Mouse (Mus musculus) layer of hippocampus, adult 2 months (tissue): Measurements from ENCODE around the gene Irak4. TPM values are rescaled to one million over a fixed set of nuclear protein-coding genes. Genes with fewer than 3 reads are reported as not detected.

Experiments used
- DNase-seq, 2 experiments: peaks; one replicate each; pipeline ENCODE4 v3.0.0; 2022; ENCODE audit warnings: low spot score in 2 of 2
- H3K27ac ChIP-seq: fragments of 200-600 bp; 2 replicates; pipeline ENCODE4 v1.8.1; 2022
- H3K4me3 ChIP-seq: fragments of 200-600 bp; 2 replicates; pipeline ENCODE4 v1.8.1; 2022; ENCODE audit warnings: mild to moderate bottlenecking
- CTCF ChIP-seq: fragments of 200-600 bp; conservative IDR thresholded peaks from 2 replicates; pipeline ENCODE4 v1.8.1; 2022; ENCODE audit warnings: antibody characterized with exemption, mild to moderate bottlenecking, moderate library complexity
- total RNA-seq, 2 experiments: library from RNA; stranded (reverse); gene quantifications; 2 replicates each; pipeline ENCODE4 v1.2.3; 2021

Gene Irak4
- total RNA-seq, 2 experiments from 2014 or later, result 1.8 to 3.4 TPM

- H3K4me3 ChIP-seq, result no peak overlapping the region
- no peak for TF ChIP-seq CTCF
- H3K27ac ChIP-seq, result no peak overlapping the region
- DNase-seq, result no peak
Measured at GRCm38 (mm10) chr15:94535521-94535920, 7.9 kb upstream of the Irak4 start.

DNA sequence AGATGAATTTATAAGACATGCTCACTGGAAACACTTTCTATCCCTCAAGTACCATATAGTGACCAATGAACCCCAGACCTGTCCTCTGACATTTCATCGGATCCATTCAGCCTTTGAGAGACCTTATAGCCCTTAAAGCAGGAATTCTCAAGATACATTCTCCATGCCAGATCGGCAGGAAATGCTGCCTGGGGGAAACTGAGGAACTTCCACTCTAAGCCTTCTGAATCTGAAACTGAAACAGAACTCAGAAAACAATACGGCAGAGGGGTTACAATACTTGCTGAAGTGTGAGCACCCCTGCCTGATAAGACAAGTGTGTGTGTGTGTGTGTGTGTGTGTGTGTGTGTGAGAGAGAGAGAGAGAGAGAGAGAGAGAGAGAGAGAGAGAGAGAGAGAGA, 4.1 kb upstream of the Irak4 start:
- no peak for DNase-seq
- no peak for TF ChIP-seq CTCF
- H3K4me3 ChIP-seq, result no peak overlapping the region
- no peak overlapping the region for H3K27ac ChIP-seq

GRCm38 (mm10) chr15:94542567-94543408, 655 bp upstream of the Irak4 start:
- no peak for DNase-seq
- Histone ChIP-seq H3K27ac (peak overlapping the region; percentile 94), H3K4me3 (peak overlapping the region; percentile 81)
- no peak for TF ChIP-seq CTCF

DNA sequence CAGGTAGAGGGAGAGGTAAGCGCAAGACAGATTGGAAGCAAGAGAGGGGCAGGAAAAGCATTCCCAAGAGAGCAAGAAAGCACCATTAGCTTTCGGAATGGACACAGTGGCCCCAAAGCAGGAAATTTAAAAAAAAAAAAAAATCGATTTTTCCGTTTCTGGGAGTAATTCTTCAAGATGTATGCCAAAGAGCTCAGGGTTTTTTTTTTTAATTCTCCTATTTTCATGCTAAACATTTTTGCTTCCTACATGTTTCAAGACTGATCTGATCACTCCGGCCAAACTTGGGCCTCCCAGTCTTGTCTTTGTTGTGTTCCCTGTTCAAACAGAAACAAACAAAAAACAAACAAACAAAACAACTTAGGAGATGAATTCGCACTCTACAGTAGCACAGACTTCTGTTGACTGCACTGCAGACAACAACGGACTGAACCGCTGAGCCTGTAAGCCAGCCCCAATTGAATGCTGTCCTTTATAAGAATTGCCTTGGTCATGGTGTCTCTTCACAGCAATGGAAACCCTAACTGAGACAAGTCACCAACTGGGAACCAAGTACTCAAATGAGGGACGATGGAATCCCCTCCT, 701 bp downstream of the Irak4 start:
- TF ChIP-seq CTCF, result no peak
- peak overlapping the region; percentile 94 for H3K27ac ChIP-seq

DNA sequence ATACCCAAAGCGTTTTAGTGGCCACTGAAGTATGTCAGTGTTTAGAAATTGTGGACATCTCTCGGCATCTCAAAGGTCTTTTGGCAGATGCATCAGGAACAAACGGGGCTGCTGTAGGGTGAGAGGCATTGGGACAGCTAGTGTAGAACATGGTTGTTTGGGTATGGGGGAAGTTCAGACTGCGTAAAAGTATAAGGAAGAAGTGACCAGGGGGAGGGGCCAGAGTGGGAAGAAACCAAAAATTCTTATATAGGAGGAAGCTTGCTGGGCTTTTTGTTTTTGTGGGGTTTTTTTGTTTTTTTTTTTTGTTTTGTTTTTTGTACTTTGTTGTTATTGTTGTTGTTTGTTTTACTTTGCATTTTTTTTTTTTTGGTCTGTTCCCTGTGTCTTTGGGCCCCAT, 1.4 kb downstream of the Irak4 start:
- Histone ChIP-seq H3K27ac (no peak overlapping the region), H3K4me3 (no peak overlapping the region)
- no peak for TF ChIP-seq CTCF
- no peak for DNase-seq

More for the DNA sequence above, 701 bp downstream of the Irak4 start:
- DNase-seq, result no peak
- H3K4me3 ChIP-seq, result peak overlapping the region; percentile 81

DNA sequence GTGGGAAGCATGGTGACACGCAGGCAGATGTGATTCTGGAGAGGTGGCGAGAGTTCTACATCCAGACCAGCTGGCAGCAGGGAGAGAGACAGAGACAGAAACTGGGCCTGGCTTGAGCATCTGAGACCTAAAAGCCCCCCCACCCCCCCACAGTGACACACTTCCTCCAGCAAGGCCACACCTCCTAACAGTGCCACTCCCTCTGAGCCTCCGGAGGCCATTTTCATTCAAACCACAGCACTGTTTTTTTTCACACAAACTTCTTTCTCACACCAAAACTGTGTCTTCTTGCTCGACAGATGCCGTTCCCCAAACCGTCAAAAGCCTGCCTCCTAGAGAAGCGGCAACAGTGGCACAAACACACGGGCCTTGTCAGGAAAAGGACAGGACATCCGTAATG, 10.1 kb downstream of the Irak4 start:
- DNase-seq, result no peak
- Histone ChIP-seq H3K4me3 (no peak overlapping the region), H3K27ac (no peak overlapping the region)
- no peak for TF ChIP-seq CTCF

DNA sequence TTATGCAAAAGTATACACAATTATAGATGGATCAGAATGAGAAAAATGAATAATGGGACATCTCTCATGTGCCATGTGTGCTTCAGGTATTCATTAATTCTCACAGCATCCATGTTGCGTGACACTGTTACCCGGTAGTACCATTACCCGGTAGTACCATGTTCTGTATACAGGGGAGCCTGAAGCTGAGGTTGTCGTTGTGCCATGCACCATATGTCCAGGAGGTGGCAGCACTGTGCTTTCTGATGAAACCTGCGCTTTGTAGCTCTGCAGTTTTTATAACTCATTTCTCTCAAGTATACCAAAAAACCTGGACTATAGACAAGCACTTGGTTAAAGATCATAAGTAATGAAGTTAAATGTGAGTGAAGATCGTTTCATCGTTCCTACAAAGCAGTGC, 14.0 kb downstream of the Irak4 start:
- peak; percentile 99 for TF ChIP-seq CTCF
- no peak overlapping the region for H3K4me3 ChIP-seq
- DNase-seq, result peak; percentile 78 to 95
- no peak overlapping the region for H3K27ac ChIP-seq

DNA sequence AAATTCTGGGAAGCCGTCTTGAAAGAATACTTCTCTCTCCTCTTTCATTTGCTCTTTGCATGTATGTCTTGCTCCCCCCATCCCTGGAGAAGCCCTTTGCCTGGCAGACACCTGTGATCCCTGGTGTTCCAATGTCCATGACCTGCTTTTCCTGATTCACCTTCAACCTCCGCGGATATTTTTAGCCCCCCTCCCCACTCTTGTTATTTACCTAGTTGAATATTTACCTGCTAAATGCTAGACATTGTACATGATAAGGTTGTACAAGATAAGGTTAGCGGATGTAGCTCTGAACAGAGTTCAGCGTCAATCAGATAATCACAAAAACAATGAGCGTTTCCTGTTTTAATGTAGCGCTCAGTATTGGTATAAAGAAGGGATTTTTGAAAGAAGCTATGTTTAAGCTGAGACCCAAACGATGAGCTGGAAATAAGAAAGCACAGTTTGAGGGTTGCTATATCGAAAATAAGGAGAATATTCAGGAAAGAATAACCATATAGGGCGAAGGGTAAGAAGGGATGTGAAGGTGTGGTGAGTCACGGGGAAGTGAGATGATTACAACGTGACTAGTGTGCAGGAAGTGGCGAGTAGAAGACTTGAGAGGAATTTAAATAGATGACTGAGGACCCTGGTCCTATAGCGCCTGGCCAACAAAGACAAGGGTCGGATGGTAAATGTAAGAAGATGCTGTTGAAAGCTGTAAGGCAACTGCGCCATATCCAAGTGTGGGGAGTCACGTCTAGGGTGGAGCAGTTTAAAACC, 15.6 kb downstream of the Irak4 start:
- TF ChIP-seq CTCF, result no peak
- DNase-seq, result no peak
- Histone ChIP-seq H3K4me3 (no peak overlapping the region), H3K27ac (no peak overlapping the region)

DNA sequence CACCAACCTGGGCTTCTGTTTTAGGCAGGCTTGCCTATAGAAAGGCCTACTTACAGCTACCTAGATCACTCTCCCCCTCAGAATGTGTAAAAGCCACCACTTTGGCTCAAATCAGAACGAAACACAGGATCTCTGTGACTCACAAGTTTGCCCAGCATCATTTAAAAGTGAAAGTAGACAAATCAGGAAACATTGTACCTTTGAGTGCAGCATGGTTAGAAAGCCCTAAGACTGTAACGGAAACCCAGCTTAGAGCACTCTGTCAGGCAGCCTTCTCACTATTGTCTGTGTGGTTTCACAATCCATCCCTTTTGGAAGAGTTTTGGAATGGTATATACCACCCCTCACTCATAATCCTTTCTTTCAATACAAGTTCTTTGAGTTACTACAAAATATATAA, 21.5 kb downstream of the Irak4 start:
- H3K4me3 ChIP-seq, result no peak overlapping the region
- TF ChIP-seq CTCF, result no peak
- DNase-seq, result no peak
- no peak overlapping the region for H3K27ac ChIP-seq

DNA sequence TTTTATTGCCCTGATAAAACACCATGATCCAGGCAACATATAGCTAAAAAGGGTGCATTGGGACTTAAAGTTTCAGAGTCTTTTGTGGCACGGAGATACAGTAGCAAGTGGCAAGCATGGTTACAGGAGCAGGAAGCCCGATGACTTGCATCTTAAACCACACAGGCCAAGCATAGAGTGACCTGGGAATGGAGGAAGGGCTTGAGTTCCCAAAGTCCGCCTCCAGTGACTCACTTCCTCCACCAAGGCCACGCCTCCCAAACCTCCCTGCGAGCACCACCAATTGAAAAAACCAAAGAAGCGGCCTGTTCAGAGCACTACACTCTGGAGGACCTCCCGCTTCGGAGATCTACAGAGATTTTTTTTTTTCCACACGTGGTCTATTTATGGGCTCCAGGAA, 22.4 kb downstream of the Irak4 start:
- TF ChIP-seq CTCF, result no peak
- no peak overlapping the region for H3K27ac ChIP-seq
- DNase-seq, result no peak
- H3K4me3 ChIP-seq, result no peak overlapping the region

DNA sequence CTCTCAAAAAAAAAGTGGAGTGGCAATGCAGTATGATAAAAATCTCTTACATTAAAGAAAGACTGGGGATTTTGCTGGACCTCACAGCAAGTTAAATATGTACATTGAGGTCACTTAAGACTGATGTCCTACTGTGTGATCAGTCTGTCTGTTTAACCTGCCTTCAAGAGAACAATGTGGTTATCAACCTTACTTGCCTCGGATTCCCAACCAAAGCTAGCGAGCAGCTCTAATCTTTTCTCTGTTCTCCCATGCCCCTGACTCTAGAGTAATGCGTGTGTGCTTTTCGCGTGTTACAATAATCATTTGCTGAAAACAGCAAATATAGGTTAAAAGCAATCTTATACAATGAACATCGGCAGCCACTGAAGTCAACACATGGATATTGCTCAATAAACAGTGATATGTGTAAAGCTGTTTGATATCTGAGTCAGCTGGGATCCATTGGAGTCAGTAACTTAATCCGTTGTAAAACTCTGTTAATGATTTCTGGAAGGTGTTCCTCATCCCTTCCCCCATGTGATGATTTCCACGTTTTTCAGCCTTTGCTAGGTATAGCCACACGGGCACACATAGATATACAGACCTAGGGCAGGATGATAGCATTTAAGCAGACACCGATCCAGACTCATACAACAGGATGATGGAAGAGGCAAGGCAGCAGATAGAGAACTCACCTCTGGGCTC, 25.2 kb downstream of the Irak4 start:
- DNase-seq, result no peak
- no peak overlapping the region for H3K4me3 ChIP-seq
- no peak overlapping the region for H3K27ac ChIP-seq
- no peak for TF ChIP-seq CTCF

GRCm38 (mm10) chr15:94571501-94571900, 28.1 kb downstream of the Irak4 start:
- DNase-seq, result no peak
- no peak overlapping the region for H3K27ac ChIP-seq
- H3K4me3 ChIP-seq, result no peak overlapping the region
- TF ChIP-seq CTCF, result no peak

GRCm38 (mm10) chr15:94572746-94573145, 29.3 kb downstream of the Irak4 start:
- Histone ChIP-seq H3K27ac (no peak overlapping the region), H3K4me3 (no peak overlapping the region)
- no peak for DNase-seq
- peak; percentile 36 for TF ChIP-seq CTCF
